Mouse (Mus musculus): ENCODE measurements around the gene Xdh. TPM values are rescaled to one million over a fixed set of nuclear protein-coding genes. Genes with fewer than 3 reads are reported as not detected.

Xdh gene
- total RNA-seq (2014; fragmentation: Nextera tagmentation) (49.3 and 62.8 TPM in 2 replicates), total RNA-seq (2017) (26.5 and 35.5 TPM in 2 replicates)

- ATAC-seq (replicated peaks; ENCODE audit: poor library complexity, severe bottlenecking) = peak; percentile 54
Observed at GRCm38 (mm10) chr17:73950062-73950735, at the start of gene Xdh. Gene Xdh (minus strand): TSS chr17:73950196.

GRCm38 (mm10) chr17:73995907-73996645, 46.1 kb upstream of the Xdh start:
- no peak for ATAC-seq (replicated peaks; ENCODE audit: poor library complexity, severe bottlenecking)

GRCm38 (mm10) chr17:73991264-73991663, 41.3 kb upstream of the Xdh start:
- no peak for ATAC-seq (replicated peaks; ENCODE audit: poor library complexity, severe bottlenecking)

- ATAC-seq (replicated peaks; ENCODE audit: poor library complexity, severe bottlenecking) = no peak
Observed at GRCm38 (mm10) chr17:73986571-73986970, 36.6 kb upstream of the Xdh start.

- ATAC-seq (replicated peaks; ENCODE audit: poor library complexity, severe bottlenecking) = no peak
Observed at GRCm38 (mm10) chr17:73985936-73986335, 35.9 kb upstream of the Xdh start.

GRCm38 (mm10) chr17:73984508-73984907, 34.5 kb upstream of the Xdh start:
- no peak for ATAC-seq (replicated peaks; ENCODE audit: poor library complexity, severe bottlenecking)

- no peak for ATAC-seq (replicated peaks; ENCODE audit: poor library complexity, severe bottlenecking)
Observed at GRCm38 (mm10) chr17:73982871-73983270, 32.9 kb upstream of the Xdh start.

GRCm38 (mm10) chr17:73976066-73976465, 26.1 kb upstream of the Xdh start:
- no peak for ATAC-seq (replicated peaks; ENCODE audit: poor library complexity, severe bottlenecking)

GRCm38 (mm10) chr17:73972648-73973047, 22.7 kb upstream of the Xdh start:
- ATAC-seq (replicated peaks; ENCODE audit: poor library complexity, severe bottlenecking) = no peak

- ATAC-seq (replicated peaks; ENCODE audit: poor library complexity, severe bottlenecking) = no peak
Observed at GRCm38 (mm10) chr17:73971291-73971690, 21.3 kb upstream of the Xdh start.

- peak; percentile 86 for ATAC-seq (replicated peaks; ENCODE audit: poor library complexity, severe bottlenecking)
Observed at GRCm38 (mm10) chr17:73970361-73971027, 20.5 kb upstream of the Xdh start.

GRCm38 (mm10) chr17:73964856-73965255, 14.9 kb upstream of the Xdh start:
- no peak for ATAC-seq (replicated peaks; ENCODE audit: poor library complexity, severe bottlenecking)

- ATAC-seq (replicated peaks; ENCODE audit: poor library complexity, severe bottlenecking) = no peak
Observed at GRCm38 (mm10) chr17:73962628-73963043, 12.6 kb upstream of the Xdh start.

- no peak for ATAC-seq (replicated peaks; ENCODE audit: poor library complexity, severe bottlenecking)
Observed at GRCm38 (mm10) chr17:73961801-73962403, 11.9 kb upstream of the Xdh start.

GRCm38 (mm10) chr17:73960745-73961144, 10.7 kb upstream of the Xdh start:
- ATAC-seq (replicated peaks; ENCODE audit: poor library complexity, severe bottlenecking) = no peak

GRCm38 (mm10) chr17:73952103-73952521, 2.1 kb upstream of the Xdh start:
- ATAC-seq (replicated peaks; ENCODE audit: poor library complexity, severe bottlenecking) = peak; percentile 61

- no peak for ATAC-seq (replicated peaks; ENCODE audit: poor library complexity, severe bottlenecking)
Observed at GRCm38 (mm10) chr17:73950970-73951369, 974 bp upstream of the Xdh start.

- peak; percentile 33 for ATAC-seq (replicated peaks; ENCODE audit: poor library complexity, severe bottlenecking)
Observed at GRCm38 (mm10) chr17:73949498-73949897, 498 bp downstream of the Xdh start.

- no peak for ATAC-seq (replicated peaks; ENCODE audit: poor library complexity, severe bottlenecking)
Observed at GRCm38 (mm10) chr17:73948801-73949200, 1.2 kb downstream of the Xdh start.

GRCm38 (mm10) chr17:73948039-73948438, 2.0 kb downstream of the Xdh start:
- peak; percentile 41 for ATAC-seq (replicated peaks; ENCODE audit: poor library complexity, severe bottlenecking)

- ATAC-seq (replicated peaks; ENCODE audit: poor library complexity, severe bottlenecking) = no peak
Observed at GRCm38 (mm10) chr17:73946856-73947255, 3.1 kb downstream of the Xdh start.

Data from granulocyte monocyte progenitor cell, adult 5-6 weeks (primary cell).